Mouse (Mus musculus) lung, postnatal 14 days (tissue): Measurements from ENCODE around the gene Olfr906.

Experiments
- DNase-seq: peaks from one replicate; pipeline ENCODE4 v3.0.0; 2021

Olfr906 gene

GRCm38 (mm10) chr9:38486785-38487184 is at the start of gene Olfr906:
Gene Olfr906, plus strand, starts transcription at chr9:38487085.
- no peak for DNase-seq

GRCm38 (mm10) chr9:38447352-38447751 is 39.5 kb upstream of the Olfr906 start, which contains the start of gene Olfr902:
Gene Olfr902, plus strand, starts transcription at chr9:38447652.
- DNase-seq = no peak

- DNase-seq = no peak
These were observed 24.0 kb upstream of the Olfr906 start, which contains the start of gene Olfr904 for GRCm38 (mm10) chr9:38462844-38463243. Gene Olfr904, plus strand, starts transcription at chr9:38463144.

DNA sequence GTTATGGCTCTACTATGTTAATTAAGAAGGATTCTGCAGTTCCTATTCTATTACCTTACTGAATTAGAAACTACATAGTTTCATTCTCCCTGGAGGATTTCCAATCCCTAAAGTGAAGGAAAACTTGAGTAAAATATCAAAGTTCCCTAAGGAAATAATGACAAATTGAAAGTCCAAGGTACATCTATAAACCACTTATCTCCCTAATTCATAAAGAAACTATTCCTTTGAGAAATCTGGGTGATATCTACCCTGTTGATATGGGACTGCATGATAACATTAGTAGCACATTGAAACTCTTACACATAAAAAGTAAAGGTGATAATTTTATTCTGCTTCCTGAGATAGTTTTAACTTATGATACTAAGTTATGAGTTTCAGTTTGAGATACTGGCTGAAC is 16.1 kb upstream of the Olfr906 start, which contains the start of gene Olfr905:
Gene Olfr905, plus strand, starts transcription at position 301 of the 400 bp plus-strand sequence.
- no peak for DNase-seq

GRCm38 (mm10) chr9:38495501-38495900 is 8.6 kb downstream of the Olfr906 start, which contains the start of gene Olfr907:
Gene Olfr907, plus strand, starts transcription at chr9:38495801.
- no peak for DNase-seq

DNA sequence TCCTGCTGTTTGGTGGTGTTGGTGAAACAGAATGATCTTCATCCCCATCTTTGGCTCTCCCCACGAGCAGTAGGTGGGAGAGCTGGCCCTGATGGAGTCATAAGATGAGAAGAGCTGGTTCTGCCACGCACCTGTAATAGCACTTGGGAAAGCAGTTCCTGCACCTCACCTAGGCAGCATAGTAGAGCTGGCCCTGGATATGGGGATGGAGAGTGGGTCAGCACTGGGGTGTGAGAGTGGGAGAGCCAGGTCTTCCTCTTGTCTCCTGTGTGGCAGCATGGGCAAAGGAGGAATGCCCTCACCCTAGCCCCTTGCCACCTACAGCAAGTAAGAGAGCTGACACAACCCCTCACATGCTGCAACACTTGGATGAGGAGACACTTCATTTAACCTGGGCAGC is 25.5 kb downstream of the Olfr906 start:
- no peak for DNase-seq

GRCm38 (mm10) chr9:38521280-38521679 is 34.4 kb downstream of the Olfr906 start, which contains the start of gene Olfr911-ps1:
Gene Olfr911-ps1, plus strand, starts transcription at chr9:38521580.
- DNase-seq = no peak

- DNase-seq = no peak
These were observed 50.7 kb downstream of the Olfr906 start, which contains the start of gene Olfr910 for GRCm38 (mm10) chr9:38537549-38537948. Gene Olfr910, plus strand, starts transcription at chr9:38537849.
